Mouse (Mus musculus) thymus, postnatal 10 days (tissue): ENCODE measurements around the gene Gpr88.
"Not testable (repeated sequence)": the region's sequence is repeated elsewhere in the genome, so short reads cannot be mapped to it uniquely, and the experiment has no call there.

Source experiments
- DNase-seq, 2 experiments: peaks; one replicate each; pipeline ENCODE4 v3.0.0; 2021; ENCODE audit warnings: low spot score in 2 of 2

Gene Gpr88

GRCm38 (mm10) chr3:116242685-116243084 is 10.6 kb downstream of the Gpr88 start:
- DNase-seq, result no peak

GRCm38 (mm10) chr3:116237527-116237926 is 15.8 kb downstream of the Gpr88 start:
- DNase-seq, result no peak

DNA sequence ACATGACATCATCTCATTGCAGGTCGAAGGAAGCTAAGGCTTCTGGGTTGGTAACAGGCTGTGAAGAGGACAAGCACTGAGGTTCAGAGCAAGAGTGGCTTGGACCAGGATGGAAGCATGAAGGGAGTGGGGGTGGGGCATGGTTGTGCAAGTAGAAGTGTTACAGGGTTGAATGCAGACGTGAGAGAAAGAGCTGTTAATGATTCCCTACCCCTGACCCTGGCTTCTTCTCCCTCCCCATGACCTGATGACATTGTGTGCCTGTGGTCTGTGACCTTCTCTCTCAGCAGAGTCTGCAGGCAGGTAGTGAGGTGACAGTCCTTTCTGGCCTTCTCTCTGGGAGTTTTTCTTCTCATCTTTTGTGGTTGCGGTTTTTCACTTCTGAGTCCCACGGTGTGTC is 16.4 kb downstream of the Gpr88 start:
- no peak for DNase-seq

DNA sequence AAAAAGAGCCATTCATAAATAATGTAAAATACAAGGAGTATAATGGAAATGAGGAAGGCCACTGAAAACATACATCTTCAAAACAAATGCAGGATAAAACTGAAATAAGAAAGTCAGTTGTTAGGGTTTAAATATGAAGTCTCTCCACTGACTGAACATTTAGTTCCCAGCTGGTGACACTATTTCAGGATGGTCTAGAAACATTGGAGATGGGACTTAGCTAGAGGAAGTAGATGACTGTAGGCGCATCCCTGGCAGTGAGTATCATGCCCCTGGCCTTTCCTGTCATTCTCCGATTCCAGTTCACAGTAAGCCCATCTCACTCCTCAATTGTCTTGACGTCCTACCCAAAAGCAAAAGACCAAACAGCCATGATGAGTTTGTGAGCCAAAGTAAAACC is 19.8 kb downstream of the Gpr88 start:
- DNase-seq, result no peak

GRCm38 (mm10) chr3:116232763-116233162 is 20.5 kb downstream of the Gpr88 start:
- no peak for DNase-seq

DNA sequence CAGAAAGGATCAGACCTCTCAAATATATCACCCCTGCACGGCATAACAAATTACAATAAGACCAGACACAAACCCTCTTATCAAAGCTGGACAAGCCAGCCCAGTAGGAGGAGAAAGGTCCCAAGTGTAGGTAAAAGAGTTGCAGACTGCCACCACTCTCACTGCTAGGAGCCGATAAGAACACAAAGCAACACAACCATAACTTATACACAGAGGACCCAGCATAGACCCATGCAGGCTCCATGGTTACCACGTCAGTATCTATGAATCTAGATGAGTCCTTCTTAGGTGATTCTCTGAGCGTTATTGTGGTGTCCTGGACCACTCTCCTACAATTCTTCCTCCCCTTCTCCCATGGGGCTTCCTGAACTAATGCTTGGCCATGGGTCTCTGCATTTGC is 24.0 kb downstream of the Gpr88 start:
- DNase-seq, result no peak

DNA sequence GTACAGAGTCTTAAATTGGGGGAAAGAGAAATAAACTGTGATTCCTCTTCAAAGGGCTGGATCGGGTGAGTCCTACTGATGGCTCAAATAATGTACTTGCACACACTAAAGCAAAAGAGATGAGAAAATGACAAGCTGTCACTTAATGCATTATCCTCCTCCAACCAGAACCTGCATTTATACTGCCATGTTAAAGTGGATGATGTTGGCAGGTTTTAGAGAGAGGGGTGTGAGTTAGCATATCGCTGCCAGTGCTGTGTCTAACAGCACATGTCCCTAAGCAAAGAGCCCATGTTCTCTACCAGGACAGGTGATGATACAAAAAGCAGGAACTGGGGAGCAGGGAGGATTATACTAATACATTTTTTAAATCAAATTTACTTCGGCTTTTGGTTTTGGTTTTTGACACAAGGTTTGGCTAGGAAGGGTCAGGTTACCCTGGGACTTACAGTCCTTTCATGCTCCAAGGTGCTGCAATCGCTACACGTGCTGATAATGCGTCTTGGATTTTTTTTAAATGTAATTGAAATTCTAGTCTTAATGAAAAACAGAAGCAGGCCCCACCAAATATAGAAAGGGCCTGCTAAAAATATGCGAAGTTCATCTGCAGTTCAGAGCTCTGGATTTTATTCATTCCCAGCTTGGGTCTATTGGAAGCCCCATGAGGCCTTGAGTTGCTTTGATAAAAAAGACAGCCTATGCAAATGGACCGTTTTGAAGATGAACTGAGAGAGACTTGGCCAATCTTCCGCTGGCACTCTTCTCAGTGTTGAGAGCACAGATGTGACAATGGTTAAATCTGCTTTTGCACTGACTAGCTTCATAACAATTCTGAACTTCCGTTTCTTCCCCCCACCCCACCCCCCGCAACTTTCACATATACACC is 24.7 kb downstream of the Gpr88 start:
- DNase-seq, result no peak

DNA sequence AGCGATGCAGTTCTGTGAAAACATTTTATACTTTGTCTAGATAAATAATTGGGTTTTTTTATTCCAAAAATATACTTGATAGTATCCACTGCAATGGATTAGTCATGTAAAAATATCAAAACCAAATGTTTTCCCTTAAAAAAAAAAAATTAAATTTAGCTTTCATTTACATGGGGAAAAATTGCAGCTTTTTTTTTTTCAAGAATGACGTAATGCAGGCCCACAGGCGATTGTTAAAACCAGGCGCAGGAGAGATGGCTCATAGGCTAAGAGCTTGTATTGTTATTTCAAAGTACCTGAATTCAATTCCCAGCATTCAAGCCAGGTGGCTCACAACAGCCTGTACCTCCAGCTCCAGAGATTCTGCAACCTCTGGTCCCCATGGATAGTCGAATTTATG is 25.9 kb downstream of the Gpr88 start:
- no peak for DNase-seq

DNA sequence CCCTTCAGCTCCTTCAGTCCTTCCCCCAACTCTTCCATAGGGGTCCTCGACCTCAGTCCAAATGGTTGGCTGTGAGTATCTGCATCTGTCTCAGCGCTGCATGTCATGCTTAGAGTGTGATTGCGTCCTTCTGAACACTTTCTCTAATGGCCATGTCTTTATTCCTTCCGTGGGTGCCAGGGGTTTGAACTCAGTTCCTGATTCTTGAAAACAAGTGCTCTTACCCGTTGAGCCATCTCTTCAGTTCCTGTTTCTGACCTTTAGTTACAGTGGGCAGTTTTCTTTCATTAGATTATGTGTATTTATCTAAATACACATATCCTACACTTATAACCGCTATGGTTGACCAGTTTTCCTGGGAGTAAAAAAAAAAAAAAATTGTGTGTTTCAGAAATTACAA is 26.4 kb downstream of the Gpr88 start:
- DNase-seq, result no peak

GRCm38 (mm10) chr3:116222511-116223243 is 30.6 kb downstream of the Gpr88 start:
- no peak for DNase-seq

DNA sequence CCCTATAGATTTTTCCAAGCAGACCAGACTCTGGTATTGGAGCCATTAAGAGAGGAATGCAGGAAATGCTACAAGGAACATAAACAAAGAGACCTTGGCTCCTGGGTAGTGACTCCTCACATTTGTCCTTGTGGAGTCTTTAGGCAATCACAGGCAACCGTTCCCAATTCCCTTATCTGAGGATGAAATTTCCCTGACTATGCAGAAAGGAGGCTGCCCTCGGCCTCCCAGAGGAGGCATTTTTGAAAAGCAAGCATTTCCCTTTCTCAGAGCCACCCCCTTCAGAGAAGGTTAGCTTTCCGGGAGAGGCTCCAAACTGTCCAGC is 31.7 kb downstream of the Gpr88 start:
- no peak for DNase-seq

GRCm38 (mm10) chr3:116220980-116221685 is 32.2 kb downstream of the Gpr88 start:
- DNase-seq, result no peak

- not testable (repeated sequence) for DNase-seq
Measured at GRCm38 (mm10) chr3:116217398-116217797, 35.9 kb downstream of the Gpr88 start.

DNA sequence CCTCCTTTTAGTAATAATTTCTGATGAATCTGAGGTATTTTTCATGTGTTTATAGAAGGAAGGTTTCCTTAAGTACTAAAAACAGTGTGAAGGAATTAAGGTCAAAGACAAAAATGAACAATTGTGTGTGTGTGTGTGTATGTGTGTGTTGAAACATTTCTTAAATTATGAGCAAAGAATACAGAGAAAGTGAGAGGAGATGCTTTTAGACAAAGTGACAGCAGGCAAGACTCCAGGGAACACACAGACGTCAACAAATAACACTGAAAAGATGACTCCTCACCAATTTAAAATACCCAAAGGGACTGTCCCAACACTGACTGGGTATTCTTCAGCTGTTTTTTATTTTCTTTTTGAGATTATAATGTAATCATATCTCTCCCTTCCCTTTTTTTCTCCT is 37.0 kb downstream of the Gpr88 start:
- DNase-seq, result no peak

DNA sequence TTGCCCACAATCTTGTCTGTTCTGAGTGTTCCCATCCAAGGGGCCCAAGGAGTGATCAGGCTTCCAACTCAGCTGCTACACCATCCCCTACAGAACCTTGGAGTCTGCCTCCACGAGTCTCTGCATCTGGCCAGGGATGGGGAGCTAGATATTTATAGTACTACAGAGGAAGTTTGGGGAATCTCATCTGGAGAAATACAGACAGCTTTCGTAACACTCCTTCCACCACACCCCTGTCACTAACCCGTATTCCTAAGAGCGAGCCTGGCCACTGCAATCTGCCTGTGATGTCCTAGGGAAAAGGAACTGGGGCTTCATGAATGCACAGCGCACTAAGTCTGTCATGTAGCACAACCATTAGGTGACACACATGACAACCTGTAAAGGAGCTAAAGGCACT is 41.7 kb downstream of the Gpr88 start:
- no peak for DNase-seq

GRCm38 (mm10) chr3:116210720-116211121 is 42.6 kb downstream of the Gpr88 start:
- no peak for DNase-seq

GRCm38 (mm10) chr3:116209214-116209613 is 44.1 kb downstream of the Gpr88 start:
- DNase-seq, result no peak

GRCm38 (mm10) chr3:116206306-116206834 is 46.9 kb downstream of the Gpr88 start:
- DNase-seq, result no peak

DNA sequence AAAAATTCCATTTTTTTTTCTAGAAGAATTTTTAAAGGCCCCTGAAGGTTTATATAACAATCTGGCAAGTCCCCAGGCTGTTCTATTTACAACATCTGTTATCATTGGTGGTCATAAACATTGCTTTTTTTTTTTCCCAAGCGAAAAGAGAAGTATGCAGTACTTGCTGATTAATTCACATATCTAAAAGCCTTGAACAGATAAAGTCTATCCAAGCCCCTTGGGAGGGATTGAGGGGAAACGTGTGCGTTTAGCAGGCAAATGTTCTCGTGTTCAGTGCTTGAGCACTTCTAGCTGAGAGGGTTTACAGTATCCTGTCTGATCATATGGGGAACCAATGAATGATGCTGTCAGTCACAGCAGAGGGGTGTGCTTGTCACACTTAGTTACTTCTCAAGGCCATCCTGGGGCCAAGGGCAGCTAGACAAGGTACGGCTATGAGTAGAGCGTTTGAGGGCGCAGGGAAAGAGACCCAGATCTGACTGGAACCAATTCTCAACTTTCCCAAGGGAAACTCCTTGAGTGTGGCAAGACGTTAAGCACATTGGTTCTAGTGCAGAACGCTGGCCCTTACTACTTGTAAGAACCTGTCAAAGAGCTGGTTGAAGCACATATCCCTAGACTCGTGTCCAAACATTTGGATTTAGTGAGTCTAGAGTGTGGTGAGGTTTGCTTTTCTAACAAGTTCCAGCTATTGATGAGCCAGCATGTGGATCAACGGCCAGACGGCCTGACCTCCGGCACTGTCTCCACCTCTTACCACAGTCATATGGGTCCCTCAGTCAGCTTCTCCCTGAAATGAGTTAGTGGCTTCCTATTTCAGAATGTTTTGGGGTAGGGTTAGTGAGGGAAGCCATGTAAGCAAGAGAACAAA is 47.7 kb downstream of the Gpr88 start:
- no peak for DNase-seq

- no peak for DNase-seq
Measured at GRCm38 (mm10) chr3:116204643-116205042, 48.7 kb downstream of the Gpr88 start.

DNA sequence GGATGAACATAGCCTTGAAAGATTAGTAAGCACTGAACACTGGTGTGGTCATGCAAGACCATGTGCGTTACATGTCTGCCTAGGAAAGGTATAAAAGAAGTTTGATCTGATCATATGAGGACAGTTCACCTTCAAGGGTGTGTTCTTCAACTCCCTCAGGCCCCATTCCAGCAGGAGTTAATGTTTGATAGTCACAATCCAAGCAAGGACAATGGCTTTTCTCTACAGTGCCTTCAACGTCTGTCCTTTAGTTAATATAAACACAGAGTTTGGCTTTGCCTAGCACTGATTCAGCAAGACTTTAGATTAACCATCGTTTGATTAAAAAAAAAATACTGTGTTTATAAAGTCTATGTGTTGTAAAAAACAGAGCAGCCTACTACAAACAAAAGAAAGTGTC is 49.4 kb downstream of the Gpr88 start:
- DNase-seq, result no peak
